In genomic region chr19:10456752-10457483, GRCm38 (mm10) we compare ENCODE assay signal across 8 mouse cellular contexts. TPM values are rescaled to one million over a fixed set of nuclear protein-coding genes. Genes with fewer than 3 reads are reported as not detected.
DNase-seq lines count a peak whose midpoint lies in the region; ATAC-seq lines count a peak whose summit lies in the region.

Gene Lrrc10b, minus strand, starts transcription at chr19:10457473.

- 0% methylated on average over 66 of the region's 96 CpGs for WGBS in forebrain, embryonic 14.5 days
- under 1% methylated on average over 90 of the region's 96 CpGs for WGBS in hindbrain, embryonic 16.5 days

- peaks cover 21% of the 10 kb centered on the region for H3K4me1 ChIP-seq in megakaryocyte, embryonic 14.5 days
- H3K4me1 ChIP-seq in forebrain, embryonic 14.5 days (ENCODE audit: control insufficient read depth, insufficient read depth, low read length): peaks cover 11% of the 10 kb centered on the region; the same call in 1 of the 2 replicates
- H3K4me1 ChIP-seq in hindbrain, embryonic 16.5 days (ENCODE audit: control insufficient read depth, insufficient read depth, low read depth, low read length): peaks cover 12% of the 10 kb centered on the region

- H3K4me3 ChIP-seq in megakaryocyte, embryonic 14.5 days (replicated peaks): peak within 1 kb of the TSS; percentile 81
- H3K4me3 ChIP-seq in forebrain, embryonic 14.5 days (ENCODE audit: low read depth, low read length): peak within 1 kb of the TSS; percentile 47
- H3K4me3 ChIP-seq in hindbrain, embryonic 16.5 days (ENCODE audit: low read length): peak within 1 kb of the TSS; percentile 59

- peaks cover 96% of the 10 kb centered on the region for H3K27me3 ChIP-seq in megakaryocyte, embryonic 14.5 days (replicated peaks)
- H3K27me3 ChIP-seq in forebrain, embryonic 14.5 days (replicated peaks; ENCODE audit: control insufficient read depth, insufficient read depth, low read length): peaks cover 44% of the 10 kb centered on the region
- H3K27me3 ChIP-seq in hindbrain, embryonic 16.5 days (replicated peaks; ENCODE audit: control insufficient read depth, insufficient read depth, low read length): peaks cover 38% of the 10 kb centered on the region

- H3K4me2 ChIP-seq in forebrain, embryonic 14.5 days (ENCODE audit: low read length): peak within 1 kb of the TSS; percentile 82
- H3K4me2 ChIP-seq in hindbrain, embryonic 16.5 days (ENCODE audit: low read length): peak within 1 kb of the TSS; percentile 91

- H3K9ac ChIP-seq in forebrain, embryonic 14.5 days (ENCODE audit: low read length): peak within 1 kb of the TSS; percentile 46
- peak within 1 kb of the TSS; percentile 67 for H3K9ac ChIP-seq in hindbrain, embryonic 16.5 days (ENCODE audit: low read depth, low read length)

- H3K9me3 ChIP-seq in megakaryocyte, embryonic 14.5 days: no peaks in the 10 kb centered on the region
- no peaks in the 10 kb centered on the region for H3K9me3 ChIP-seq in forebrain, embryonic 14.5 days (replicated peaks; ENCODE audit: control insufficient read depth, low read length)
- H3K9me3 ChIP-seq in hindbrain, embryonic 16.5 days (ENCODE audit: control insufficient read depth, low read length): no peaks in the 10 kb centered on the region

- ATAC-seq in megakaryocyte, adult 5-6 weeks (ENCODE audit: poor library complexity, severe bottlenecking): no peak
- ATAC-seq in forebrain, embryonic 14.5 days: peak; percentile 71
- ATAC-seq in hindbrain, embryonic 16.5 days: peak; percentile 75
- no peak for ATAC-seq in activated CD4-positive, CD25-positive, alpha-beta regulatory T cell, adult 4 months

- peak within 1 kb of the TSS; percentile 33; the same call in 1 of the 2 replicates for H3K27ac ChIP-seq in forebrain, embryonic 14.5 days (ENCODE audit: low read depth, low read length)
- H3K27ac ChIP-seq in hindbrain, embryonic 16.5 days (ENCODE audit: low read depth, low read length): peak within 1 kb of the TSS; percentile 75

- peak; percentile 85 for DNase-seq in forebrain, embryonic 14.5 days (ENCODE audit: low spot score)
- peak; percentile 81 to 88 for DNase-seq in left cerebral cortex, postnatal 14 days (ENCODE audit: low spot score in 2 of 2)
- DNase-seq in mesoderm, embryonic 11.5 days (ENCODE audit: low read depth, low spot score): peak; percentile 85
- peak; percentile 75 for DNase-seq in right cerebral cortex, postnatal 4 days

- intact Hi-C loops in left cerebral cortex, postnatal 14 days (cut with DNase I): no loop called here

- no peaks in the 10 kb centered on the region for H3K36me3 ChIP-seq in megakaryocyte, embryonic 14.5 days (replicated peaks; ENCODE audit: low read length)
- no peaks in the 10 kb centered on the region for H3K36me3 ChIP-seq in forebrain, embryonic 14.5 days (ENCODE audit: control insufficient read depth, insufficient read depth, low read length)
- H3K36me3 ChIP-seq in hindbrain, embryonic 16.5 days (ENCODE audit: control insufficient read depth, insufficient read depth, low read length): no peaks in the 10 kb centered on the region

RNA-seq across cellular contexts. Expression of gene Lrrc10b, which starts in this region (rescaled TPM):
- polyA plus RNA-seq in megakaryocyte, embryonic 14.5 days (2012; ENCODE audit: insufficient read depth, low replicate concordance): 0.12 TPM in 1 of 2 replicates, not detected in the other
- not detected in 2 replicates for total RNA-seq in megakaryocyte, adult 5-6 weeks (2015)
- not detected in 2 replicates for total RNA-seq in megakaryocyte, adult 5-6 weeks (2017)
- 0.49 and 0.76 TPM in 2 replicates for polyA plus RNA-seq in forebrain, embryonic 14.5 days (2014; fragmentation: Nextera tagmentation; extraction: Ambion mirVana)
- 0.97 and 1.3 TPM in 2 replicates for polyA plus RNA-seq in hindbrain, embryonic 16.5 days (2015; fragmentation: Nextera tagmentation; extraction: Ambion mirVana)
- total RNA-seq in left cerebral cortex, postnatal 14 days (2021): 10 to 100 TPM in 1 of 2 experiments, 1 to 10 TPM in 1; 8.8 to 12.7 TPM
- polyA plus RNA-seq in activated CD4-positive, CD25-positive, alpha-beta regulatory T cell, adult 4 months (2017; shearing (Covaris generic)): not detected

Comparison
In these comparisons a context has a peak if more than half of its experiments do, and no peak if none do; other contexts are left out.
1. RNA of gene Lrrc10b (total RNA-seq): 8.8 to 12.7 TPM in left cerebral cortex, postnatal 14 days; not detected in megakaryocyte, adult 5-6 weeks; every median in the first group is over 4 times any median in the second.
2. Peak in DNase-seq, ATAC-seq, H3K4me3 ChIP-seq, H3K27ac ChIP-seq, H3K9ac ChIP-seq and H3K4me2 ChIP-seq in forebrain, embryonic 14.5 days; RNA of the gene not detected or under 1 TPM.
3. Peak in every context shown above with its lines, with median percentiles within 50 percentile points of each other: H3K4me3 ChIP-seq and DNase-seq.